Mouse (Mus musculus): ENCODE measurements at regions not wholly inside any gene's neighbourhood (a gene's known extent, or its start where the extent isn't known, plus 50 kb on each side); places are given as distances from the start of the nearest gene placed in this dataset.

- Histone ChIP-seq H3K4me2 (ENCODE audit: insufficient read depth, low read depth, poor library complexity, severe bottlenecking) (no peak overlapping the region), H3K4me3 (replicated peaks in 1 of 3; ENCODE audit: low read depth in 2 of 3, low read length in 2 of 3, poor library complexity in 1 of 3) (no peak overlapping the region), H3K4me1 (ENCODE audit: control insufficient read depth in 1 of 2, insufficient read depth in 2 of 2) (no peaks in the 10 kb centered on the region; a peak in 1 of 4 replicates), H3K79me2 (replicated peaks; ENCODE audit: control insufficient read depth, extremely low read depth, insufficient read depth, poor library complexity, severe bottlenecking) (no peaks in the 10 kb centered on the region), H3K9ac (ENCODE audit: insufficient read depth, low read depth) (no peak overlapping the region), H3K9me3 (replicated peaks; ENCODE audit: low read length) (peaks cover 2% of the 10 kb centered on the region), H3K36me3 (replicated peaks in 1 of 2; ENCODE audit: control insufficient read depth in 1 of 2, insufficient read depth in 1 of 2, low read length in 1 of 2) (no peaks in the 10 kb centered on the region), H3K27me3 (replicated peaks) (peaks cover 49% of the 10 kb centered on the region), H3K27ac (ENCODE audit: insufficient read depth, low read depth) (no peak overlapping the region)
- TF ChIP-seq ZKSCAN1 (IDR thresholded peaks at IDR 0.05; ENCODE audit: borderline replicate concordance, low read depth, low read length) = no peak
- TF ChIP-seq E2F4 (IDR thresholded peaks at IDR 0.05; ENCODE audit: insufficient replicate concordance, low read depth, low read length) = no peak
- no peak for TF ChIP-seq MYC (IDR thresholded peaks at IDR 0.05; ENCODE audit: low read depth, low read length)
- no peak for TF ChIP-seq TCF12 (IDR thresholded peaks at IDR 0.05; ENCODE audit: low read depth, low read length)
- no peak for TF ChIP-seq USF2 (conservative IDR thresholded peaks at IDR 0.05; ENCODE audit: low read depth, low read length)
- TF ChIP-seq CHD1 (IDR thresholded peaks at IDR 0.05; ENCODE audit: low read depth, low read length) = no peak
- TF ChIP-seq POLR2AphosphoS2 (IDR thresholded peaks at IDR 0.05; ENCODE audit: low read depth, low read length) = no peak
- TF ChIP-seq CTCF (conservative IDR thresholded peaks at IDR 0.05 in 1 of 2, IDR thresholded peaks at IDR 0.05 in 1 of 2; ENCODE audit: low read depth in 2 of 2, low read length in 2 of 2) = no peak
- no peak for TF ChIP-seq NELFE (IDR thresholded peaks at IDR 0.05; ENCODE audit: low read depth, low read length)
- TF ChIP-seq JUN (IDR thresholded peaks at IDR 0.05; ENCODE audit: insufficient read depth, low read depth, low read length) = no peak
- no peak for DNase-seq (ENCODE audit: extremely low read depth)
- in situ Hi-C loops (cut with MboI; ENCODE audit: low pct_ligation_motif_present, low pct_unique_long_range_greater_than_20kb, low sequenced_read_pairs) (no loop called here), dilution Hi-C loops (cut with MboI; ENCODE audit: extremely low pct_ligation_motif_present, extremely low pct_unique_long_range_greater_than_20kb, low sequenced_read_pairs) (no loop called here)
These were observed 381.4 kb downstream of the Matn1 start for GRCm38 (mm10) chr4:131325609-131326008.

- peaks cover 41% of the 10 kb centered on the region for H3K27me3 ChIP-seq (replicated peaks)
- no peaks in the 10 kb centered on the region for H3K36me3 ChIP-seq (replicated peaks in 1 of 2; ENCODE audit: control insufficient read depth in 1 of 2, insufficient read depth in 1 of 2, low read length in 1 of 2)
- peaks cover 2 to 9% of the 10 kb centered on the region in 2 experiments; a peak in 2 of 4 replicates for H3K4me1 ChIP-seq (ENCODE audit: control insufficient read depth in 1 of 2, insufficient read depth in 2 of 2)
- no peaks in the 10 kb centered on the region for H3K79me2 ChIP-seq (replicated peaks; ENCODE audit: control insufficient read depth, extremely low read depth, insufficient read depth, poor library complexity, severe bottlenecking)
- no peak overlapping the region for H3K27ac ChIP-seq (ENCODE audit: insufficient read depth, low read depth)
- H3K9ac ChIP-seq (ENCODE audit: insufficient read depth, low read depth) = no peak overlapping the region
- H3K4me3 ChIP-seq (replicated peaks in 1 of 3; ENCODE audit: low read depth in 2 of 3, low read length in 2 of 3, poor library complexity in 1 of 3) = no peak overlapping the region
- in situ Hi-C loops (cut with MboI; ENCODE audit: low pct_ligation_motif_present, low pct_unique_long_range_greater_than_20kb, low sequenced_read_pairs) (no loop called here), dilution Hi-C loops (cut with MboI; ENCODE audit: extremely low pct_ligation_motif_present, extremely low pct_unique_long_range_greater_than_20kb, low sequenced_read_pairs) (no loop called here)
- H3K4me2 ChIP-seq (ENCODE audit: insufficient read depth, low read depth, poor library complexity, severe bottlenecking) = no peak overlapping the region
- TF ChIP-seq MXI1 (IDR thresholded peaks at IDR 0.05; ENCODE audit: low read depth, low read length) = no peak
- no peak for TF ChIP-seq POLR2A (IDR thresholded peaks at IDR 0.05; ENCODE audit: low read depth, low read length)
- TF ChIP-seq SIN3A (IDR thresholded peaks at IDR 0.05; ENCODE audit: low read length) = no peak
- no peak for TF ChIP-seq CHD1 (IDR thresholded peaks at IDR 0.05; ENCODE audit: low read depth, low read length)
- DNase-seq (ENCODE audit: extremely low read depth) = no peak
- H3K9me3 ChIP-seq (replicated peaks; ENCODE audit: low read length) = peaks cover 5% of the 10 kb centered on the region
These were observed 385.2 kb downstream of the Matn1 start for GRCm38 (mm10) chr4:131329398-131329797.

GRCm38 (mm10) chr4:131331646-131332045 lies 387.5 kb downstream of the Matn1 start:
- Histone ChIP-seq H3K27ac (ENCODE audit: insufficient read depth, low read depth) (no peak overlapping the region), H3K4me1 (ENCODE audit: control insufficient read depth in 1 of 2, insufficient read depth in 2 of 2) (peaks cover 2 to 9% of the 10 kb centered on the region in 2 experiments; a peak in 2 of 4 replicates), H3K79me2 (replicated peaks; ENCODE audit: control insufficient read depth, extremely low read depth, insufficient read depth, poor library complexity, severe bottlenecking) (no peaks in the 10 kb centered on the region), H3K36me3 (replicated peaks in 1 of 2; ENCODE audit: control insufficient read depth in 1 of 2, insufficient read depth in 1 of 2, low read length in 1 of 2) (no peaks in the 10 kb centered on the region), H3K27me3 (replicated peaks) (peaks cover 38% of the 10 kb centered on the region), H3K9me3 (replicated peaks; ENCODE audit: low read length) (peaks cover 5% of the 10 kb centered on the region), H3K9ac (ENCODE audit: insufficient read depth, low read depth) (no peak overlapping the region), H3K4me2 (ENCODE audit: insufficient read depth, low read depth, poor library complexity, severe bottlenecking) (no peak overlapping the region), H3K4me3 (replicated peaks in 1 of 3; ENCODE audit: low read depth in 2 of 3, low read length in 2 of 3, poor library complexity in 1 of 3) (no peak overlapping the region)
- TF ChIP-seq KAT2A (IDR thresholded peaks at IDR 0.05; ENCODE audit: insufficient replicate concordance, low read length) (no peak), MEF2A (IDR thresholded peaks at IDR 0.05; ENCODE audit: borderline replicate concordance, low read depth, low read length) (no peak), PAX5 (IDR thresholded peaks at IDR 0.05; ENCODE audit: low read length) (no peak), GABPA (IDR thresholded peaks at IDR 0.05; ENCODE audit: insufficient replicate concordance, low read depth, low read length) (no peak), NRF1 (IDR thresholded peaks at IDR 0.05; ENCODE audit: low read depth, low read length) (no peak)
- DNase-seq (ENCODE audit: extremely low read depth) = no peak
- dilution Hi-C loops (cut with MboI; ENCODE audit: extremely low pct_ligation_motif_present, extremely low pct_unique_long_range_greater_than_20kb, low sequenced_read_pairs) (no loop called here), in situ Hi-C loops (cut with MboI; ENCODE audit: low pct_ligation_motif_present, low pct_unique_long_range_greater_than_20kb, low sequenced_read_pairs) (no loop called here)

Data from CH12.LX (cell line).